Mouse (Mus musculus) hindbrain, embryonic 13.5 days (tissue): ENCODE results near the gene Sycp2l. TPM values are rescaled to one million over a fixed set of nuclear protein-coding genes. Genes with fewer than 3 reads are reported as not detected.
"Not testable (repeated sequence)": the region's sequence is repeated elsewhere in the genome, so short reads cannot be mapped to it uniquely, and the experiment has no call there.

Source experiments
- ATAC-seq: fragments of 200-750 bp; cut with Nextera tagmentation; 2 replicates; pipeline ENCODE4 v1.8.0; 2017; ENCODE audit warnings: moderate TSS enrichment; ENCODE audit not compliant: low FRiP score
- H3K27ac ChIP-seq: fragments of 300-500 bp; sonication (generic); 2 replicates; pipeline ENCODE4 v1.5.1; 2015; ENCODE audit warnings: inconsistent platforms, mild to moderate bottlenecking, moderate library complexity
- H3K27me3 ChIP-seq: fragments of 300-500 bp; sonication (generic); 2 replicates; pipeline ENCODE4 v1.6.1; 2015; ENCODE audit warnings: mild to moderate bottlenecking, inconsistent platforms
- H3K36me3 ChIP-seq: fragments of 300-500 bp; sonication (generic); 2 replicates; pipeline ENCODE4 v1.6.1; 2015; ENCODE audit warnings: mild to moderate bottlenecking, inconsistent platforms
- H3K4me1 ChIP-seq: fragments of 300-500 bp; sonication (generic); replicated peaks from 2 replicates; pipeline ENCODE4 v1.6.1; 2015; ENCODE audit warnings: inconsistent platforms
- H3K4me2 ChIP-seq: fragments of 300-500 bp; sonication (generic); 2 replicates; pipeline ENCODE4 v1.6.1; 2015; ENCODE audit warnings: inconsistent platforms, mild to moderate bottlenecking, moderate library complexity
- H3K4me3 ChIP-seq: fragments of 300-500 bp; sonication (generic); 2 replicates; pipeline ENCODE4 v1.5.1; 2015; ENCODE audit warnings: mild to moderate bottlenecking, inconsistent platforms
- H3K9ac ChIP-seq: fragments of 300-500 bp; sonication (generic); 2 replicates; pipeline ENCODE4 v1.6.1; 2015; ENCODE audit warnings: mild to moderate bottlenecking, inconsistent platforms
- H3K9me3 ChIP-seq: fragments of 300-500 bp; sonication (generic); 2 replicates; pipeline ENCODE4 v1.6.1; 2016; ENCODE audit warnings: inconsistent platforms
- WGBS: fragments of 180-500 bp; shearing (Covaris S2); methylation state at CpG from one replicate; pipeline ENCODE4 v1.1.7; 2015; 5-methylcytosine and 5-hydroxymethylcytosine counted together
- polyA plus RNA-seq: library from polyadenylated mRNA; unstranded; fragments of >200 nt; fragmentation: Nextera tagmentation; extraction: Ambion mirVana; gene quantifications from 2 replicates; pipeline ENCODE4 v1.2.1, GENCODE M21; 2015

Gene Sycp2l
- polyA plus RNA-seq, 1 experiment from 2014 or later: not detected

- Histone ChIP-seq H3K4me2 (no peak overlapping the region), H3K27me3 (no peaks in the 10 kb centered on the region), H3K4me3 (no peak overlapping the region), H3K9ac (no peak overlapping the region), H3K27ac (no peak overlapping the region), H3K36me3 (no peaks in the 10 kb centered on the region), H3K9me3 (no peaks in the 10 kb centered on the region), H3K4me1 (no peaks in the 10 kb centered on the region)
- no peak for ATAC-seq
- WGBS: 67% methylated on average over 6 of the region's 6 CpGs
These were observed 31.4 kb downstream of the Sycp2l start for GRCm38 (mm10) chr13:41145433-41145970.

- no peak for ATAC-seq
- Histone ChIP-seq H3K9me3 (no peaks in the 10 kb centered on the region), H3K4me2 (no peak overlapping the region), H3K9ac (no peak overlapping the region), H3K27me3 (no peaks in the 10 kb centered on the region), H3K27ac (no peak overlapping the region), H3K4me3 (no peak overlapping the region), H3K4me1 (no peaks in the 10 kb centered on the region), H3K36me3 (no peaks in the 10 kb centered on the region)
- 76% methylated on average over 10 of the region's 10 CpGs for WGBS
These were observed 32.2 kb downstream of the Sycp2l start for GRCm38 (mm10) chr13:41146271-41146670.

- Histone ChIP-seq H3K27me3 (no peaks in the 10 kb centered on the region), H3K36me3 (no peaks in the 10 kb centered on the region), H3K4me1 (no peaks in the 10 kb centered on the region), H3K9ac (no peak overlapping the region), H3K4me3 (no peak overlapping the region), H3K27ac (no peak overlapping the region), H3K4me2 (no peak overlapping the region), H3K9me3 (no peaks in the 10 kb centered on the region)
- WGBS: 90% methylated on average over 11 of the region's 11 CpGs
- no peak for ATAC-seq
These were observed 39.0 kb downstream of the Sycp2l start for GRCm38 (mm10) chr13:41153146-41153545.

- Histone ChIP-seq H3K4me2 (no peak overlapping the region), H3K27ac (no peak overlapping the region), H3K9me3 (no peaks in the 10 kb centered on the region), H3K36me3 (no peaks in the 10 kb centered on the region), H3K27me3 (no peaks in the 10 kb centered on the region), H3K4me3 (no peak overlapping the region), H3K4me1 (no peaks in the 10 kb centered on the region), H3K9ac (no peak overlapping the region)
- no peak for ATAC-seq
- 62% methylated on average over 5 of the region's 5 CpGs for WGBS
These were observed 44.3 kb downstream of the Sycp2l start for GRCm38 (mm10) chr13:41158426-41158825.

- Histone ChIP-seq H3K9ac (no peak overlapping the region), H3K36me3 (peaks cover 94% of the 10 kb centered on the region), H3K9me3 (no peaks in the 10 kb centered on the region), H3K27me3 (no peaks in the 10 kb centered on the region), H3K4me2 (no peak overlapping the region), H3K27ac (no peak overlapping the region), H3K4me3 (no peak overlapping the region), H3K4me1 (no peaks in the 10 kb centered on the region)
- 70% methylated on average over 6 of the region's 6 CpGs for WGBS
- ATAC-seq: no peak
These were observed 73.8 kb downstream of the Sycp2l start for GRCm38 (mm10) chr13:41187886-41188285.

- Histone ChIP-seq H3K4me2 (no peak overlapping the region), H3K9me3 (no peaks in the 10 kb centered on the region), H3K9ac (no peak overlapping the region), H3K27ac (no peak overlapping the region), H3K36me3 (peaks cover 48% of the 10 kb centered on the region), H3K4me1 (0 out of 2 replicates have a peak, but pooled peaks cover 3% of the 10 kb centered on the region), H3K27me3 (no peaks in the 10 kb centered on the region), H3K4me3 (no peak overlapping the region)
- no peak for ATAC-seq
- WGBS: 66% methylated on average over 3 of the region's 3 CpGs
These were observed 81.7 kb downstream of the Sycp2l start for GRCm38 (mm10) chr13:41195640-41196333.

- Histone ChIP-seq H3K9me3 (no peaks in the 10 kb centered on the region), H3K4me2 (no peak overlapping the region), H3K4me3 (no peak overlapping the region), H3K27me3 (no peaks in the 10 kb centered on the region), H3K36me3 (peaks cover 11% of the 10 kb centered on the region), H3K9ac (no peak overlapping the region), H3K4me1 (peaks cover 28% of the 10 kb centered on the region), H3K27ac (no peak overlapping the region)
- 79% methylated on average over 2 of the region's 2 CpGs for WGBS
- no peak for ATAC-seq
These were observed 86.8 kb downstream of the Sycp2l start for GRCm38 (mm10) chr13:41200861-41201260.

- no peaks in the 10 kb centered on the region for H3K36me3 ChIP-seq
- ATAC-seq: no peak
- no peak overlapping the region for H3K27ac ChIP-seq
- WGBS: 52% methylated on average over 7 of the region's 7 CpGs
- H3K4me1 ChIP-seq: peaks cover 28% of the 10 kb centered on the region
- no peak overlapping the region for H3K4me2 ChIP-seq
- H3K4me3 ChIP-seq: no peak overlapping the region
- no peaks in the 10 kb centered on the region for H3K27me3 ChIP-seq
- no peak overlapping the region for H3K9ac ChIP-seq
- no peaks in the 10 kb centered on the region for H3K9me3 ChIP-seq
These were observed 89.2 kb downstream of the Sycp2l start for GRCm38 (mm10) chr13:41203289-41203688.

- no peak for ATAC-seq
These were observed 89.6 kb downstream of the Sycp2l start for GRCm38 (mm10) chr13:41203691-41204090.

GRCm38 (mm10) chr13:41205568-41205967 is 91.5 kb downstream of the Sycp2l start:
- H3K27ac ChIP-seq, H3K4me2 ChIP-seq, H3K36me3 ChIP-seq, H3K4me3 ChIP-seq, H3K9ac ChIP-seq, ATAC-seq, H3K27me3 ChIP-seq, H3K9me3 ChIP-seq: not testable (repeated sequence)
- peaks cover 34% of the 10 kb centered on the region for H3K4me1 ChIP-seq

More at GRCm38 (mm10) chr13:41203691-41204090, 89.6 kb downstream of the Sycp2l start:
- Histone ChIP-seq H3K36me3 (no peaks in the 10 kb centered on the region), H3K4me2 (no peak overlapping the region), H3K9me3 (no peaks in the 10 kb centered on the region), H3K4me3 (no peak overlapping the region), H3K27ac (no peak overlapping the region), H3K4me1 (peaks cover 31% of the 10 kb centered on the region), H3K9ac (no peak overlapping the region), H3K27me3 (no peaks in the 10 kb centered on the region)
- 55% methylated on average over 9 of the region's 9 CpGs for WGBS

GRCm38 (mm10) chr13:41206241-41206640 is 92.1 kb downstream of the Sycp2l start:
- WGBS: 93% methylated on average over 5 of the region's 5 CpGs
- ATAC-seq: no peak

GRCm38 (mm10) chr13:41211276-41211675 is 97.2 kb downstream of the Sycp2l start:
- H3K4me1 ChIP-seq: peaks cover 7% of the 10 kb centered on the region
- H3K27me3 ChIP-seq: no peaks in the 10 kb centered on the region
- no peak overlapping the region for H3K9ac ChIP-seq
- no peak overlapping the region for H3K4me3 ChIP-seq
- ATAC-seq: no peak
- no peaks in the 10 kb centered on the region for H3K9me3 ChIP-seq
- H3K4me2 ChIP-seq: no peak overlapping the region
- WGBS: 79% methylated on average over 4 of the region's 4 CpGs
- no peak overlapping the region; the same call in 1 of the 2 replicates for H3K27ac ChIP-seq
- no peaks in the 10 kb centered on the region for H3K36me3 ChIP-seq

More at GRCm38 (mm10) chr13:41206241-41206640, 92.1 kb downstream of the Sycp2l start:
- Histone ChIP-seq H3K4me1 (peaks cover 27% of the 10 kb centered on the region), H3K4me2 (no peak overlapping the region), H3K4me3 (no peak overlapping the region), H3K9ac (no peak overlapping the region), H3K9me3 (no peaks in the 10 kb centered on the region), H3K36me3 (no peaks in the 10 kb centered on the region), H3K27ac (no peak overlapping the region), H3K27me3 (no peaks in the 10 kb centered on the region)
